Mouse (Mus musculus): ENCODE measurements around the gene Lrrc29. TPM values are rescaled to one million over a fixed set of nuclear protein-coding genes. Genes with fewer than 3 reads are reported as not detected.
A peak's percentile ranks its signal among the peaks of the same experiment; 100 is the strongest.

The Lrrc29 gene
- polyA plus RNA-seq, 1 experiment from 2014 or later, result 2.0 TPM

DNA sequence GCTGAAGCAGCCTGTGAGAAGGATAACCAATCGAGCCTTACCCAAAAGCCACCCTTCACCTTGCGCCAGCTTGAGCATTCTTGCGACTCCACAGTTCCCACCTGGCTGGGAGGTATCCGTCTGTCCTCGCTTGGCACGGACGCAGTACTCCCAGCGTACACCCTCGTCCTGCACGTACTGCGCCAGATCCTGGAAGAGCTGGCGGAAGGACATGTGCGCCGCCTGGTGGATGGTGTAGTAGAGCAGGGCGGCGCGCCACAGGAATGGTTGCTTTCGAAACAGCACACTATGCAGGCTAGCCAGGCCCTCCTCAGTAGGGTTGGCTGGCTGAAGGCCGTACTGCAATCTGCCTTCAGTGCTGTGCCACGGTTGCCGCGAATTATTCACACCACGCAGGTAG is 43.0 kb downstream of the Lrrc29 start:
- H3K4me1 ChIP-seq (replicated peaks; ENCODE audit: control insufficient read depth, insufficient read depth, low read length), result peaks cover 2% of the 10 kb centered on the region; the same call in 1 of the 2 replicates
- H3K27me3 ChIP-seq (ENCODE audit: control insufficient read depth, insufficient read depth, low read length), result peaks cover 23% of the 10 kb centered on the region
- no peak overlapping the region for H3K27ac ChIP-seq (ENCODE audit: low read depth, low read length)
- no peaks in the 10 kb centered on the region for H3K9me3 ChIP-seq (ENCODE audit: control insufficient read depth, low read length)
- 19% methylated on average over 23 of the region's 23 CpGs for WGBS
- no peak overlapping the region for H3K9ac ChIP-seq (ENCODE audit: low read length)
- peak; percentile 47 for ATAC-seq (replicated peaks; ENCODE audit: low FRiP score)
- no peaks in the 10 kb centered on the region; the same call in 1 of the 2 replicates for H3K36me3 ChIP-seq (ENCODE audit: control insufficient read depth, insufficient read depth, low read length)
- H3K4me3 ChIP-seq (ENCODE audit: low read depth, low read length), result no peak overlapping the region
- no peak overlapping the region for H3K4me2 ChIP-seq (ENCODE audit: low read depth, low read length, severe bottlenecking)
- DNase-seq (ENCODE audit: low spot score), result peak; percentile 77

GRCm38 (mm10) chr8:105282239-105282638 is 43.8 kb downstream of the Lrrc29 start:
- H3K4me2 ChIP-seq (ENCODE audit: low read depth, low read length, severe bottlenecking), result no peak overlapping the region
- WGBS, result 93% methylated on average over 4 of the region's 4 CpGs
- H3K4me3 ChIP-seq (ENCODE audit: low read depth, low read length), result no peak overlapping the region
- ATAC-seq (replicated peaks; ENCODE audit: low FRiP score), result no peak
- no peaks in the 10 kb centered on the region for H3K9me3 ChIP-seq (ENCODE audit: control insufficient read depth, low read length)
- no peak overlapping the region for H3K27ac ChIP-seq (ENCODE audit: low read depth, low read length)
- H3K36me3 ChIP-seq (ENCODE audit: control insufficient read depth, insufficient read depth, low read length), result no peaks in the 10 kb centered on the region; the same call in 1 of the 2 replicates
- DNase-seq (ENCODE audit: low spot score), result no peak
- H3K27me3 ChIP-seq (ENCODE audit: control insufficient read depth, insufficient read depth, low read length), result peaks cover 32% of the 10 kb centered on the region
- 0 out of 2 replicates have a peak, but pooled peaks cover 2% of the 10 kb centered on the region for H3K4me1 ChIP-seq (replicated peaks; ENCODE audit: control insufficient read depth, insufficient read depth, low read length)
- H3K9ac ChIP-seq (ENCODE audit: low read length), result no peak overlapping the region

DNA sequence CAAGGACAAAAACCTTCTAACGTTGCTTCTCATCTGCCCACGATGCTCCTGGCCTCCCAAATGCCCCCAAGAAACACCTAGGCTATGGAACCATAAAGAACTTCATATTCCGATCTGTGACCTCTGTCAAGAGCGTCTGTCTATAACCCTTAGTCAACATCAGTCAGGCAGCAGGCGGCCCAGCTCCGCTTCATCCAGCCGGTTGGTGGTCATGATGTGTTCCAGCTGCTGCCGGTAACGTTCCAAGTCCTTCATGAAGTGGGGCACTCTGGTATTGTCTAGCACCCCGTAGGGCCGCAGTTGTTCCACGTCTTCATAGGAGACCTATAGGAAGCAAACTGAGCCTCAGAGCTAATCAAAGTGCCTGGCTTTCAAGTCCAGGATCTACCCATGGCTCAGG is 44.3 kb downstream of the Lrrc29 start:
- Histone ChIP-seq H3K27ac (ENCODE audit: low read depth, low read length) (no peak overlapping the region), H3K36me3 (ENCODE audit: control insufficient read depth, insufficient read depth, low read length) (no peaks in the 10 kb centered on the region; the same call in 1 of the 2 replicates), H3K9ac (ENCODE audit: low read length) (no peak overlapping the region), H3K27me3 (ENCODE audit: control insufficient read depth, insufficient read depth, low read length) (peaks cover 36% of the 10 kb centered on the region), H3K9me3 (ENCODE audit: control insufficient read depth, low read length) (no peaks in the 10 kb centered on the region), H3K4me1 (replicated peaks; ENCODE audit: control insufficient read depth, insufficient read depth, low read length) (0 out of 2 replicates have a peak, but pooled peaks cover 2% of the 10 kb centered on the region), H3K4me3 (ENCODE audit: low read depth, low read length) (no peak overlapping the region), H3K4me2 (ENCODE audit: low read depth, low read length, severe bottlenecking) (no peak overlapping the region)
- DNase-seq (ENCODE audit: low spot score) (peak; percentile 47), ATAC-seq (replicated peaks; ENCODE audit: low FRiP score) (no peak)
- WGBS, result 90% methylated on average over 12 of the region's 12 CpGs

- Histone ChIP-seq H3K4me1 (replicated peaks; ENCODE audit: control insufficient read depth, insufficient read depth, low read length) (peaks cover 4% of the 10 kb centered on the region; the same call in 1 of the 2 replicates), H3K36me3 (ENCODE audit: control insufficient read depth, insufficient read depth, low read length) (no peaks in the 10 kb centered on the region; the same call in 1 of the 2 replicates), H3K4me2 (ENCODE audit: low read depth, low read length, severe bottlenecking) (no peak overlapping the region), H3K27ac (ENCODE audit: low read depth, low read length) (no peak overlapping the region), H3K9me3 (ENCODE audit: control insufficient read depth, low read length) (no peaks in the 10 kb centered on the region), H3K4me3 (ENCODE audit: low read depth, low read length) (no peak overlapping the region), H3K9ac (ENCODE audit: low read length) (no peak overlapping the region), H3K27me3 (ENCODE audit: control insufficient read depth, insufficient read depth, low read length) (peaks cover 48% of the 10 kb centered on the region)
- DNase-seq (ENCODE audit: low spot score) (peak; percentile 49), ATAC-seq (replicated peaks; ENCODE audit: low FRiP score) (no peak)
- whole genome bisulfite sequencing, result 71% methylated on average over 3 of the region's 3 CpGs
These were observed 45.5 kb downstream of the Lrrc29 start for GRCm38 (mm10) chr8:105280567-105280966.

- peaks cover 63% of the 10 kb centered on the region for H3K27me3 ChIP-seq (ENCODE audit: control insufficient read depth, insufficient read depth, low read length)
- 0 out of 2 replicates have a peak overlapping the region, but pooled peaks have one; percentile 16 for H3K4me2 ChIP-seq (ENCODE audit: low read depth, low read length, severe bottlenecking)
- no peak overlapping the region for H3K4me3 ChIP-seq (ENCODE audit: low read depth, low read length)
- peaks cover 7% of the 10 kb centered on the region; the same call in 1 of the 2 replicates for H3K4me1 ChIP-seq (replicated peaks; ENCODE audit: control insufficient read depth, insufficient read depth, low read length)
- ATAC-seq (replicated peaks; ENCODE audit: low FRiP score), result peak; percentile 23; the same call in 1 of the 2 replicates
- peak; percentile 66 for DNase-seq (ENCODE audit: low spot score)
- no peak overlapping the region for H3K27ac ChIP-seq (ENCODE audit: low read depth, low read length)
- no peak overlapping the region for H3K9ac ChIP-seq (ENCODE audit: low read length)
- no peaks in the 10 kb centered on the region for H3K9me3 ChIP-seq (ENCODE audit: control insufficient read depth, low read length)
- 2% methylated on average over 28 of the region's 28 CpGs for WGBS
- no peaks in the 10 kb centered on the region for H3K36me3 ChIP-seq (ENCODE audit: control insufficient read depth, insufficient read depth, low read length)
These were observed 47.2 kb downstream of the Lrrc29 start for GRCm38 (mm10) chr8:105278911-105279334.

DNA sequence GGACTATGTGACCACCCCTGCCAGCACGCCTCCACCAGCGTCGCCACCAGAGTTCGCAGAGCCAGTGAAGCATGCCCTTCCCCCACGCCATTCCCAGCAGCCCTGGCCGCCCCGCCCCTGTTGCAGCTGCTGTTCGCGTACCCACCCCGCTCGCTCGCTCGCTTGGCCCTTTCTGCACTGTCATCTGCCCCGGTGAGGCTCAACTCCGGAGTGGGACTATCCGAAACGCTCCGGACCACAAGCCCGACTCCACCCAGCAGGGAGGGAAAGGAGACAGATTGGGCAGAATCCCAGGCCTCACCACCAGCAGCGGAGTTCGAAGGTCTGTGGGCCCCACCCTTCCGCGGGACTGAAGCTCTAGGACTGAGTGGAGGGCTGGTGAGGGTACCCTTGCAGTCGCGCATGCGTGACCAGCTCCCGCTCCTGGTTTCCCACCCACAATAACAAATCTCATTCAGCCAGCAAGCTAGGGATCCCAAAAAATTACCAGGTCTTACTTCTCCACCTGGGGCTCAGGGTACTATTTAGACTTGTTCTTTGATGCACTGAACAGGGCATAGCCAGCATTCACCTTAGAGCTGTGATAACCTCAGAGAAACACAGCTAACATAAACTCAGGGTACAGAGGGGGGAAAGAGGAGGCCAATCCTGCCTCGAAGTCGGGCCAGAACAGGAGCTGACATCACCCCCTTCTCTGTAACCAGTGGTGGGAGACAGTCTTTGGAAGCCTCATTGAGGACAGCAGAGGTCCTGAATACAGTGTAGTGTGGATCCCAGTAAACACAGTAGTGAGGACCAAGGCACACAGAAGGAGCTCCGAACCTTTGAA is 49.6 kb downstream of the Lrrc29 start:
- H3K4me3 ChIP-seq (ENCODE audit: low read depth, low read length), result peak overlapping the region; percentile 33
- 2% methylated on average over 30 of the region's 30 CpGs for WGBS

DNA sequence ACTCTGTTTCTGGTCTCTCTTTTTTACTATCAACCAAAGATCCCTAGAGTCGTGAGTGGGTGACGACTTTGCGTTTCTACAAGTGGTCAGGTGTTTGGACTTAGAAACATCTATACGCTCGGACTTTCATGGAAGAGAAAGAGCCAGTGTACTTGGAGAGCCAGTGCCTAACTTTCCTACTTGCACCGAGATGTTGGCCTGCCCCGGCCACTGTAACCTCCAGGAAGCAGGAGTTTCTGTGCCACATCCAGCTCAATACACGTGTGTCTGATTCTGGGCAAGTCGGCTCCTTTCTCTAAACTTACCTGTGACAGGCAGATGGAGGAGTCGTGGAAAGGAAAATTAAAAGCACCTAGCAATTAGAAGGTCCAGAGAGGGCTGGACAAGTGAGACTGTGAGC is 50.2 kb downstream of the Lrrc29 start, which contains the start of gene Nol3:
TSS of gene Nol3 (plus strand) at position 301 of the 400 bp plus-strand sequence.
- Histone ChIP-seq H3K9me3 (ENCODE audit: control insufficient read depth, low read length) (no peaks in the 10 kb centered on the region), H3K9ac (ENCODE audit: low read length) (peak within 1 kb of the TSS; percentile 25; the same call in 1 of the 2 replicates), H3K27me3 (ENCODE audit: control insufficient read depth, insufficient read depth, low read length) (peaks cover 87% of the 10 kb centered on the region), H3K36me3 (ENCODE audit: control insufficient read depth, insufficient read depth, low read length) (no peaks in the 10 kb centered on the region), H3K4me1 (replicated peaks; ENCODE audit: control insufficient read depth, insufficient read depth, low read length) (peaks cover 9% of the 10 kb centered on the region; the same call in 1 of the 2 replicates), H3K4me2 (ENCODE audit: low read depth, low read length, severe bottlenecking) (peak within 1 kb of the TSS; percentile 62), H3K4me3 (ENCODE audit: low read depth, low read length) (peak within 1 kb of the TSS; percentile 33), H3K27ac (ENCODE audit: low read depth, low read length) (no peak within 1 kb of the TSS)
- ATAC-seq (replicated peaks; ENCODE audit: low FRiP score), result no peak
- WGBS, result 4% methylated on average over 10 of the region's 10 CpGs
- no peak for DNase-seq (ENCODE audit: low spot score)

More for the DNA sequence above, 49.6 kb downstream of the Lrrc29 start:
- Histone ChIP-seq H3K27ac (ENCODE audit: low read depth, low read length) (no peak overlapping the region), H3K27me3 (ENCODE audit: control insufficient read depth, insufficient read depth, low read length) (peaks cover 80% of the 10 kb centered on the region), H3K9me3 (ENCODE audit: control insufficient read depth, low read length) (no peaks in the 10 kb centered on the region), H3K36me3 (ENCODE audit: control insufficient read depth, insufficient read depth, low read length) (no peaks in the 10 kb centered on the region), H3K9ac (ENCODE audit: low read length) (peak overlapping the region; percentile 25; the same call in 1 of the 2 replicates), H3K4me2 (ENCODE audit: low read depth, low read length, severe bottlenecking) (peak overlapping the region; percentile 62), H3K4me1 (replicated peaks; ENCODE audit: control insufficient read depth, insufficient read depth, low read length) (peaks cover 7% of the 10 kb centered on the region; the same call in 1 of the 2 replicates)
- DNase-seq (ENCODE audit: low spot score) (peak; percentile 82), ATAC-seq (replicated peaks; ENCODE audit: low FRiP score) (peak; percentile 70)

- no peaks in the 10 kb centered on the region for H3K9me3 ChIP-seq (ENCODE audit: control insufficient read depth, low read length)
- H3K36me3 ChIP-seq (ENCODE audit: control insufficient read depth, insufficient read depth, low read length), result no peaks in the 10 kb centered on the region
- no peak overlapping the region for H3K4me2 ChIP-seq (ENCODE audit: low read depth, low read length, severe bottlenecking)
- DNase-seq (ENCODE audit: low spot score), result no peak
- 0 out of 2 replicates have a peak overlapping the region, but pooled peaks have one; percentile 7 for H3K4me3 ChIP-seq (ENCODE audit: low read depth, low read length)
- no peak for ATAC-seq (replicated peaks; ENCODE audit: low FRiP score)
- H3K9ac ChIP-seq (ENCODE audit: low read length), result no peak overlapping the region
- H3K27me3 ChIP-seq (ENCODE audit: control insufficient read depth, insufficient read depth, low read length), result peaks cover 90% of the 10 kb centered on the region
- 6% methylated on average over 11 of the region's 11 CpGs for WGBS
- H3K27ac ChIP-seq (ENCODE audit: low read depth, low read length), result no peak overlapping the region
- H3K4me1 ChIP-seq (replicated peaks; ENCODE audit: control insufficient read depth, insufficient read depth, low read length), result peaks cover 9% of the 10 kb centered on the region; the same call in 1 of the 2 replicates
These were observed 50.7 kb downstream of the Lrrc29 start for GRCm38 (mm10) chr8:105275387-105275786.
